Mouse (Mus musculus) erythroblast, embryonic 14.5 days (primary cell): Measurements from ENCODE around the gene Cenpt. TPM values are rescaled to one million over a fixed set of nuclear protein-coding genes. Genes with fewer than 3 reads are reported as not detected.
"Not testable (repeated sequence)": the region's sequence is repeated elsewhere in the genome, so short reads cannot be mapped to it uniquely, and the experiment has no call there.

ENCODE experiments used
- H3K27me3 ChIP-seq: 2 replicates; pipeline ENCODE4 v1.6.1; 2012; ENCODE audit warnings: inconsistent platforms; ENCODE audit not compliant: control insufficient read depth
- H3K36me3 ChIP-seq: 2 replicates; pipeline ENCODE4 v1.6.1; 2012; ENCODE audit warnings: mild to moderate bottlenecking, inconsistent platforms; ENCODE audit not compliant: control insufficient read depth
- H3K4me1 ChIP-seq: 2 replicates; pipeline ENCODE4 v1.6.1; 2012; ENCODE audit warnings: inconsistent platforms; ENCODE audit not compliant: control insufficient read depth
- H3K4me3 ChIP-seq: replicated peaks from 2 replicates; pipeline ENCODE3; 2012; ENCODE audit warnings: moderate library complexity, mild to moderate bottlenecking, inconsistent platforms
- H3K9me3 ChIP-seq: 2 replicates; pipeline ENCODE4 v1.6.1; 2012; ENCODE audit warnings: low read length, inconsistent platforms, mixed read lengths; ENCODE audit not compliant: control insufficient read depth
- GATA1 ChIP-seq: IDR thresholded peaks from 2 replicates; pipeline ENCODE4 v1.6.1; 2012; ENCODE audit warnings: low read length, inconsistent platforms, mixed read lengths
- TAL1 ChIP-seq: IDR thresholded peaks from 3 replicates; pipeline ENCODE4 v1.6.1; 2012; ENCODE audit warnings: low read length, inconsistent platforms, mixed read lengths
- polyA plus RNA-seq: library from polyadenylated mRNA; stranded (reverse); fragments of >175 nt; gene quantifications from 2 replicates; pipeline ENCODE4 v1.2.3, GENCODE M21; 2012

Gene Cenpt
- polyA plus RNA-seq, 1 experiment = 7.1 TPM

GRCm38 (mm10) chr8:105836991-105837390 is 16.1 kb downstream of the Cenpt start:
- Histone ChIP-seq H3K4me1 (peaks cover 51% of the 10 kb centered on the region), H3K36me3 (peaks cover 21% of the 10 kb centered on the region), H3K9me3 (peaks cover 8% of the 10 kb centered on the region), H3K27me3 (no peaks in the 10 kb centered on the region), H3K4me3 (no peak overlapping the region)
- no peak for TF ChIP-seq GATA1
- no peak for TF ChIP-seq TAL1

GRCm38 (mm10) chr8:105835318-105835717 is 17.8 kb downstream of the Cenpt start:
- TF ChIP-seq TAL1 = no peak
- TF ChIP-seq GATA1 = no peak
- H3K4me3 ChIP-seq = no peak overlapping the region
- peaks cover 24% of the 10 kb centered on the region for H3K36me3 ChIP-seq
- peaks cover 64% of the 10 kb centered on the region for H3K4me1 ChIP-seq
- H3K27me3 ChIP-seq = no peaks in the 10 kb centered on the region
- H3K9me3 ChIP-seq = no peaks in the 10 kb centered on the region

GRCm38 (mm10) chr8:105833740-105834139 is 19.3 kb downstream of the Cenpt start:
- Histone ChIP-seq H3K4me1 (peaks cover 73% of the 10 kb centered on the region), H3K36me3 (peaks cover 35% of the 10 kb centered on the region), H3K4me3 (peak overlapping the region; percentile 63)
- TF ChIP-seq TAL1 (peak; percentile 97), GATA1 (peak; percentile 96)
- H3K27me3 ChIP-seq, H3K9me3 ChIP-seq: not testable (repeated sequence)

- H3K27me3 ChIP-seq = no peaks in the 10 kb centered on the region
- peaks cover 3% of the 10 kb centered on the region for H3K9me3 ChIP-seq
- TF ChIP-seq TAL1 = no peak
- TF ChIP-seq GATA1 = no peak
- peak within 1 kb of the TSS; percentile 87 for H3K4me3 ChIP-seq
- H3K36me3 ChIP-seq = peaks cover 81% of the 10 kb centered on the region
- H3K4me1 ChIP-seq = peaks cover 77% of the 10 kb centered on the region
These were observed 25.9 kb downstream of the Cenpt start, which contains the start of the genes Ranbp10 and Tsnaxip1 for GRCm38 (mm10) chr8:105826861-105827848. TSS of gene Ranbp10 (minus strand) at chr8:105827350. TSS of gene Tsnaxip1 (plus strand) at chr8:105827731.

GRCm38 (mm10) chr8:105826379-105826778 is 26.7 kb downstream of the Cenpt start:
- Histone ChIP-seq H3K27me3 (no peaks in the 10 kb centered on the region; the same call in 1 of the 2 replicates), H3K4me1 (peaks cover 78% of the 10 kb centered on the region), H3K9me3 (peaks cover 10% of the 10 kb centered on the region), H3K4me3 (peak overlapping the region; percentile 87), H3K36me3 (peaks cover 82% of the 10 kb centered on the region)
- no peak for TF ChIP-seq GATA1
- no peak for TF ChIP-seq TAL1

- peaks cover 82% of the 10 kb centered on the region for H3K36me3 ChIP-seq
- peaks cover 77% of the 10 kb centered on the region for H3K4me1 ChIP-seq
- H3K4me3 ChIP-seq = peak overlapping the region; percentile 87
- peaks cover 10% of the 10 kb centered on the region for H3K9me3 ChIP-seq
- no peaks in the 10 kb centered on the region; the same call in 1 of the 2 replicates for H3K27me3 ChIP-seq
- TF ChIP-seq GATA1 (no peak), TAL1 (no peak)
These were observed 27.6 kb downstream of the Cenpt start for GRCm38 (mm10) chr8:105825506-105825905.

- peak; percentile 99 for TF ChIP-seq TAL1
- TF ChIP-seq GATA1 = peak; percentile 100
These were observed 32.2 kb downstream of the Cenpt start for GRCm38 (mm10) chr8:105820925-105821324.

GRCm38 (mm10) chr8:105819659-105820058 is 33.4 kb downstream of the Cenpt start:
- Histone ChIP-seq H3K9me3 (peaks cover 10% of the 10 kb centered on the region), H3K27me3 (no peaks in the 10 kb centered on the region; the same call in 1 of the 2 replicates), H3K36me3 (peaks cover 97% of the 10 kb centered on the region), H3K4me3 (peak overlapping the region; percentile 87), H3K4me1 (peaks cover 87% of the 10 kb centered on the region)
- TF ChIP-seq TAL1 (no peak), GATA1 (no peak)

More at GRCm38 (mm10) chr8:105820925-105821324, 32.2 kb downstream of the Cenpt start:
- Histone ChIP-seq H3K4me3 (peak overlapping the region; percentile 87), H3K27me3 (no peaks in the 10 kb centered on the region; the same call in 1 of the 2 replicates), H3K36me3 (peaks cover 97% of the 10 kb centered on the region), H3K4me1 (peaks cover 87% of the 10 kb centered on the region), H3K9me3 (peaks cover 10% of the 10 kb centered on the region)

- H3K27me3 ChIP-seq = no peaks in the 10 kb centered on the region
- H3K9me3 ChIP-seq = no peaks in the 10 kb centered on the region
- no peak for TF ChIP-seq GATA1
- TF ChIP-seq TAL1 = no peak
- peaks cover 90% of the 10 kb centered on the region for H3K4me1 ChIP-seq
- peak overlapping the region; percentile 34 for H3K4me3 ChIP-seq
- H3K36me3 ChIP-seq = peaks cover 96% of the 10 kb centered on the region
These were observed 39.8 kb downstream of the Cenpt start for GRCm38 (mm10) chr8:105813241-105813640.
